ENCODE assay signal across 24 mouse cellular contexts in the genomic region with DNA sequence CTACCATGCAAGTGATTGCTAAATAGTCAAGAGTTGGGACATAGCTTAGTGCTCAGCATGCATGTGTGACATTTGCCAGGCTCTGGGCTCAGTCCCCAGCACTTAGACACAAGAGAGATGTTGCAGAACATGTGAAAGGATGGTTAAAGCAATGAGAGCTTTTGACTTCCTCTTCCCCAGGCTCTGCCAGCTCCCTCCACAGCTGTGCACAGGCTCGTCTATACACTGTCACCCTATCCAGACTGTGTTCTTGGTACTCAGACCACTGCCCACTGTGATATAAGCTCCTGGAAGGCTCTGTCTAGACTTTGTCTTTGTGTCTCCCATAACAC. TPM values are rescaled to one million over a fixed set of nuclear protein-coding genes. Genes with fewer than 3 reads are reported as not detected.
A peak's percentile ranks its signal among the peaks of the same experiment; 100 is the strongest.
DNase-seq lines count a peak whose midpoint lies in the region; ATAC-seq lines count a peak whose summit lies in the region.
"Had no signal": no experiment of that assay in that cellular context is flagged by ENCODE, and none has a peak within 500 bp of the region (broad histone marks: within the 10 kb centered on the region; RNA-seq: fewer than 3 reads in every experiment).

No protein-coding gene starts in this region.

- H3K9ac ChIP-seq in liver, embryonic 11.5 days (ENCODE audit: low read depth, low read length), result no peak overlapping the region
- H3K9ac ChIP-seq in liver, embryonic 16.5 days (ENCODE audit: low read depth, low read length), result no peak overlapping the region
- H3K9ac ChIP-seq: forebrain, postnatal 0 days; lung, embryonic 15.5 days; midbrain, embryonic 13.5 days had no signal

- peak; percentile 31 for DNase-seq in liver, embryonic 11.5 days (ENCODE audit: low spot score)
- no peak for DNase-seq in liver
- no peak for DNase-seq in left cerebral cortex, postnatal 25 days (ENCODE audit: low spot score in 2 of 2)
- DNase-seq in adrenal gland, postnatal 25 days, result no peak
- no peak for DNase-seq in adrenal gland, postnatal 4 days (ENCODE audit: low spot score in 2 of 2)
- DNase-seq: adrenal gland, postnatal 36 days; cerebellum, adult 11 months; cerebellum, adult 9-11 months; forebrain, postnatal 0 days; gastrocnemius, postnatal 36 days; kidney, adult 18-20 months; kidney, postnatal 4 days; right cerebral cortex, postnatal 14 days had no signal

- peak overlapping the region; percentile 33 for H3K4me2 ChIP-seq in liver, embryonic 11.5 days
- H3K4me2 ChIP-seq in liver, embryonic 16.5 days (ENCODE audit: low read depth, low read length), result peak overlapping the region; percentile 4; the same call in 1 of the 2 replicates
- H3K4me2 ChIP-seq: lung, embryonic 15.5 days; midbrain, embryonic 13.5 days had no signal

- intact Hi-C loops in left cerebral cortex, postnatal 25 days (cut with DNase I), result no loop called here

- 21% methylated on average over 1 of the region's 1 CpGs for WGBS in liver, embryonic 11.5 days
- 10% methylated on average over 1 of the region's 1 CpGs for WGBS in liver, embryonic 16.5 days (ENCODE audit: insufficient replicate concordance)

- H3K4me1 ChIP-seq in liver, embryonic 11.5 days (replicated peaks; ENCODE audit: control insufficient read depth, insufficient read depth, low read length), result peaks cover 17% of the 10 kb centered on the region
- H3K4me1 ChIP-seq in liver, embryonic 16.5 days (ENCODE audit: control insufficient read depth, low read depth, low read length), result peaks cover 15% of the 10 kb centered on the region
- H3K4me1 ChIP-seq: lung, embryonic 15.5 days; midbrain, embryonic 13.5 days had no signal

- no peaks in the 10 kb centered on the region for H3K27me3 ChIP-seq in liver, embryonic 11.5 days (replicated peaks; ENCODE audit: control insufficient read depth, insufficient read depth, low read length)
- no peaks in the 10 kb centered on the region for H3K27me3 ChIP-seq in liver, embryonic 16.5 days (ENCODE audit: control insufficient read depth, insufficient read depth, low read depth, low read length)
- H3K27me3 ChIP-seq: CH12.LX; lung, embryonic 15.5 days; midbrain, embryonic 13.5 days had no signal

- no peak overlapping the region for H3K4me3 ChIP-seq in liver, embryonic 11.5 days (ENCODE audit: low read depth, low read length)
- no peak overlapping the region for H3K4me3 ChIP-seq in liver, embryonic 16.5 days (ENCODE audit: low read depth, low read length)
- H3K4me3 ChIP-seq: lung, embryonic 15.5 days; midbrain, embryonic 13.5 days had no signal

- H3K36me3 ChIP-seq in liver, embryonic 11.5 days (ENCODE audit: control insufficient read depth, insufficient read depth, low read length), result no peaks in the 10 kb centered on the region
- no peaks in the 10 kb centered on the region for H3K36me3 ChIP-seq in liver, embryonic 16.5 days (ENCODE audit: control insufficient read depth, insufficient read depth)
- H3K36me3 ChIP-seq: lung, embryonic 15.5 days; midbrain, embryonic 13.5 days had no signal

- ATAC-seq in liver, embryonic 11.5 days (replicated peaks; ENCODE audit: low FRiP score), result peak; percentile 42
- ATAC-seq in granulocyte monocyte progenitor cell, adult 5-6 weeks (replicated peaks; ENCODE audit: poor library complexity, severe bottlenecking), result peak; percentile 95
- ATAC-seq in liver, embryonic 16.5 days (ENCODE audit: low read depth), result no peak
- ATAC-seq: forebrain, postnatal 0 days; hindbrain, postnatal 0 days; midbrain, embryonic 13.5 days had no signal

- no peaks in the 10 kb centered on the region for H3K9me3 ChIP-seq in liver, embryonic 11.5 days (ENCODE audit: control insufficient read depth, low read length)
- H3K9me3 ChIP-seq in liver, embryonic 16.5 days (replicated peaks; ENCODE audit: control insufficient read depth, low read length), result no peaks in the 10 kb centered on the region
- H3K9me3 ChIP-seq: lung, embryonic 15.5 days; midbrain, embryonic 13.5 days had no signal

- no peak overlapping the region for H3K27ac ChIP-seq in liver, embryonic 11.5 days (ENCODE audit: low read depth, low read length)
- peak overlapping the region; percentile 54; the same call in 1 of the 2 replicates for H3K27ac ChIP-seq in liver, embryonic 16.5 days (ENCODE audit: low read length)
- H3K27ac ChIP-seq: hindbrain, postnatal 0 days; lung, embryonic 15.5 days; macrophage; midbrain, embryonic 13.5 days had no signal

RNA-seq across cellular contexts. Expression of a gene that starts 9.8 kb away (rescaled TPM):
- 168 and 175 TPM in 2 replicates for polyA plus RNA-seq in liver, embryonic 11.5 days (2014; fragmentation: Nextera tagmentation; extraction: Ambion mirVana)
- 410 and 421 TPM in 2 replicates for total RNA-seq in granulocyte monocyte progenitor cell, adult 5-6 weeks (2014; fragmentation: Nextera tagmentation)
- total RNA-seq in granulocyte monocyte progenitor cell, adult 5-6 weeks (2017), result 928 and 1,056 TPM in 2 replicates
- polyA plus RNA-seq in liver, embryonic 16.5 days (2015; fragmentation: Nextera tagmentation; extraction: Ambion mirVana), result 80.4 and 86.0 TPM in 2 replicates
- 100 to 1,000 TPM; 145 to 151 TPM for total RNA-seq in left cerebral cortex, postnatal 25 days (2021)
- total RNA-seq in adrenal gland, postnatal 25 days (2021), result 96.8 and 103 TPM in 2 replicates
- total RNA-seq in adrenal gland, postnatal 4 days (2021), result 100 to 1,000 TPM; 136 to 146 TPM

RNA-seq across cellular contexts. Expression of a gene that starts 10.4 kb away (rescaled TPM):
- 1.1 and 2.6 TPM in 2 replicates for polyA plus RNA-seq in liver, embryonic 11.5 days (2014; fragmentation: Nextera tagmentation; extraction: Ambion mirVana)
- total RNA-seq in granulocyte monocyte progenitor cell, adult 5-6 weeks (2014; fragmentation: Nextera tagmentation), result not detected in 2 replicates
- total RNA-seq in granulocyte monocyte progenitor cell, adult 5-6 weeks (2017), result 0.62 and 0.69 TPM in 2 replicates
- polyA plus RNA-seq in liver, embryonic 16.5 days (2015; fragmentation: Nextera tagmentation; extraction: Ambion mirVana), result 0.98 and 1.2 TPM in 2 replicates
- 1 to 10 TPM; 8.2 to 9.1 TPM for total RNA-seq in left cerebral cortex, postnatal 25 days (2021)
- 5.5 and 8.1 TPM in 2 replicates for total RNA-seq in adrenal gland, postnatal 25 days (2021)
- total RNA-seq in adrenal gland, postnatal 4 days (2021), result 1 to 10 TPM; 2.9 to 5.6 TPM

RNA-seq across cellular contexts. Expression of a gene that starts 41.1 kb away (rescaled TPM):
- not detected in 2 replicates for polyA plus RNA-seq in liver, embryonic 11.5 days (2014; fragmentation: Nextera tagmentation; extraction: Ambion mirVana)
- total RNA-seq in granulocyte monocyte progenitor cell, adult 5-6 weeks (2014; fragmentation: Nextera tagmentation), result not detected in 2 replicates
- 0.15 TPM in 1 of 2 replicates, not detected in the other for total RNA-seq in granulocyte monocyte progenitor cell, adult 5-6 weeks (2017)
- not detected in 2 replicates for polyA plus RNA-seq in liver, embryonic 16.5 days (2015; fragmentation: Nextera tagmentation; extraction: Ambion mirVana)
- under 1 TPM in 1 of 2 experiments, not detected in 1; 0.11 TPM for total RNA-seq in left cerebral cortex, postnatal 25 days (2021)
- not detected in 2 replicates for total RNA-seq in adrenal gland, postnatal 25 days (2021)
- total RNA-seq in adrenal gland, postnatal 4 days (2021), result not detected
- total RNA-seq: adrenal gland, postnatal 36 days; forebrain, postnatal 0 days; G1E; gastrocnemius, postnatal 36 days; hindbrain, postnatal 0 days had no signal
- polyA plus RNA-seq: embryonic facial prominence, embryonic 11.5 days; forebrain, postnatal 0 days; G1E; hindbrain, embryonic 11.5 days; hindbrain, postnatal 0 days; lung, embryonic 15.5 days; macrophage; midbrain, embryonic 13.5 days; neural tube, embryonic 11.5 days had no signal
